Mouse (Mus musculus) liver, postnatal 0 days (tissue): ENCODE measurements at regions not wholly inside any gene's neighbourhood (a gene's known extent, or its start where the extent isn't known, plus 50 kb on each side); places are given as distances from the start of the nearest gene placed in this dataset.

Experiments
- CTCF ChIP-seq: sonication (generic); IDR thresholded peaks from 2 replicates; pipeline ENCODE4 v1.5.1; 2016; ENCODE audit warnings: antibody characterized with exemption, low read depth
- EP300 ChIP-seq: IDR thresholded peaks from 2 replicates; pipeline ENCODE4 v1.6.1; 2016; ENCODE audit warnings: antibody characterized with exemption, low read depth, mild to moderate bottlenecking

DNA sequence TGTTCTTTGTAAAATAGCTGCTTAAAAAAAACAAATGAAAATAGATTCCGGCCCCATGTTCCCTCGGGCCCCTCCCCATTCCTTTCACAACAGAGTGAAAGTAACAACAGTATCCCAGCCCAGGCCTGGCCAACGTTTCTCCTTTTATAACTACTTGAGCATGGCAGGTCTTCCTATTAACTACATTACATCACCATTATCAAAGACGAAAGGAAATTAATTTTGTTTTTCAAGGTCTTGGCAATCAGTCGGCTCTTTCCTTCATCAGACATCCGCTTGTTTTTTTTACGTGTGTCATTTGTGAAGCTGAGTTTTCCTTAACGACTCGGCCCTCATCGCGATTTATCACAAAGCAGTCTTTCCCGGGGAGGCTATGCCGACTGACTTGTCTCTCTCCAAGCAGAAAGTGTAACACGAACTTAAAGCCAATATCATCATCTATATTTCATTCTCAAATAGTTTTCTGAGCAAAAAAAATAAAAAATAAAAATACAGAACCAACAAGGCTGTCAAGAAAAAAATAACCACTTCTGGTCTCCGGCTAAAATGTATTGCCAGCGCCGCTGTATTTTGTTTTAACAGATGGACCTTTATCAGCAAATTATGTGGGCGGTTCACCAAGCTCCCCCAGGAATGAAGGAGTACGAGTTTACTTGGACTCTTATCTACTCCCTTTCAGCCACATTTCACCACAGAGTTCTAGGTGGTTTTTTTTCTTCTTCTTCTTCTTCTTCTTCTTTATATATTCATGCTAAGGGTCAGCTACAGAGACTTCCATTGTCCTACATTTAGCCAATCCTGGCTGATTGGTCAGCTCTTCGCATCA, 89.9 kb upstream of the Cdkn3 start:
- TF ChIP-seq CTCF (no peak), EP300 (no peak)
